Mouse (Mus musculus) embryonic fibroblast, embryonic 13.5 days (primary cell): ENCODE measurements around the gene March10. TPM values are rescaled to one million over a fixed set of nuclear protein-coding genes. Genes with fewer than 3 reads are reported as not detected.

Source experiments
- H3K27ac ChIP-seq: 2 replicates; pipeline ENCODE4 v1.5.1; 2012; ENCODE audit warnings: low read length, control low read depth, inconsistent platforms; ENCODE audit not compliant: insufficient read depth
- H3K4me1 ChIP-seq: 2 replicates; pipeline ENCODE4 v1.6.1; 2011; ENCODE audit warnings: low read length; ENCODE audit not compliant: control insufficient read depth, insufficient read depth
- H3K4me3 ChIP-seq: 2 replicates; pipeline ENCODE4 v1.5.1; 2011; ENCODE audit warnings: mild to moderate bottlenecking, control low read depth, low read length; ENCODE audit not compliant: insufficient read depth
- CTCF ChIP-seq: IDR thresholded peaks from 2 replicates; pipeline ENCODE4 v1.5.1; 2011; ENCODE audit warnings: mild to moderate bottlenecking, control low read depth, low read length, moderate library complexity, borderline replicate concordance; ENCODE audit not compliant: insufficient read depth
- POLR2A ChIP-seq: IDR thresholded peaks from 2 replicates; pipeline ENCODE4 v1.6.1; 2011; ENCODE audit warnings: low read depth, mild to moderate bottlenecking, control low read depth, low read length, moderate library complexity
- polyA plus RNA-seq: library from polyadenylated mRNA; stranded (reverse); fragments of >200 nt; gene quantifications from 2 replicates; pipeline ENCODE4 v1.2.4, GENCODE M21; 2011; ENCODE audit warnings: low read depth; ENCODE audit not compliant: missing spikeins, insufficient read length

Gene March10
- polyA plus RNA-seq, 1 experiment, result not detected

DNA sequence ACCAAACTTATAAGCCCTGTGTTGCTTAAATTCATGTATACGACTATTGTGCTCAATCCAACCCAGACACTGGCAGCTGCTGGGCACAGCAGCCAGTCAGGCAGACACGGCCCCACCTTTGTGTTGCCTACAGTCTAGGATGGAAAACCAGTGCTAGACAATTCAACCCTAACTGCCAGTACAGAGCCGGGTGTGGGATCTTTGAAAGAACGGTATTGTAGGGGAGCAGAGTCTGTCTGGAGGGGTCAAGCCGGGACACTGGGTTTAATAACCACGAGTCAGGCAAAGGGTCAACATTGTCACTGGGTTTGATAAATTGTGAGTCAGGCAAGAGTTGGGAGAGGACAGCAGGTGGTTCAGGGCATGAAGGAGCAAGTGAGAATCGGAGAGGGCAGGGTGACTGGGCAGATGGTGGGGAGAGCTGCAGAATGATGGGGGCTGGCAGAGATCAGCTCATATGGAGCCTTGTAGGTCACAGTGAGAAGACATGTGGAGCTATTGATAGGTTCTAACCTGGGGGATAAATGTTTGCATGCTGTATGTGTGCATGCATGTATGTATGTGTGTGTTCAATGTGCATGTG lies 4.9 kb downstream of the March10 start:
- Histone ChIP-seq H3K4me1 (no peaks in the 10 kb centered on the region), H3K27ac (no peak overlapping the region), H3K4me3 (no peak overlapping the region)
- TF ChIP-seq POLR2A (no peak), CTCF (no peak)

DNA sequence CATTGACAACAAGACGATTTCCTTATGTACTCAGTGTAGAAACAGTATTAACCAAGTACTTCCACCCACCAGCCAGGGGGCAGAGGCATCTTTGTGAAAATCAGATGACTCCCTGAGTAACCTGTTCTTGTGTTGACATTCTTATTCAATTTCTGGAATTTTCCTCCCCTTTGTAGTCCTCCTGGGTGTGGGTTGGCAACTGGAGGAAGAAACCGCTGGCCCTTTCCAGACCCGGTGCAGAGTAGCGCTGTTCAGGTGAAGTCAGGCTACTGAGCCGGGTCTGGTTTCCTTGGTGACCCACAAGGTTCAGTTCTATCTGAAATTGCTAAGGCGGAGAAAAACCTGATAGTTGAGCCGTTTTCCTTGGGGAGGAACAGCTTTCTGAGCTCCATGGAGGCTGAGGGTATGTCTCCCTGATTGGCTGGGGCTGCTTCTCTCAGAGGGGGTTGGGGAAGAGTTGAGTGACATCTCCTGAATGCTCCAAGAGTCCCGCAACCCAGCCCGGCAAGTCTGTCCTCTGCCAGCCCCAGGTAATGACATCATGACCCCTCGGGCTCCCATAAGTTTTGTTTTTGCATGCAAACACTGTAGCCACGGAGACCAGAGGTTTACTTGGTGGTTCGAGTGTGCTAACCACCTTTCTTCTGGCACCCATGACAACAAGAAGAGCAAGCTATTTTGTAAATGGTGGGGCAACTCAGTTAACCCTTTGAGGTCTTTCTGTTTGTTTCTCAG lies 6.8 kb downstream of the March10 start:
- H3K4me3 ChIP-seq, result no peak overlapping the region
- H3K4me1 ChIP-seq, result no peaks in the 10 kb centered on the region
- no peak for TF ChIP-seq POLR2A
- no peak overlapping the region for H3K27ac ChIP-seq

- no peak overlapping the region for H3K27ac ChIP-seq
- TF ChIP-seq POLR2A, result no peak
- no peak for TF ChIP-seq CTCF
Observed at GRCm38 (mm10) chr11:105447661-105448060, 8.9 kb downstream of the March10 start.

GRCm38 (mm10) chr11:105446221-105446620 lies 10.3 kb downstream of the March10 start:
- H3K4me1 ChIP-seq, result no peaks in the 10 kb centered on the region
- H3K27ac ChIP-seq, result no peak overlapping the region
- TF ChIP-seq POLR2A (no peak), CTCF (no peak)
- no peak overlapping the region for H3K4me3 ChIP-seq

More at GRCm38 (mm10) chr11:105447661-105448060, 8.9 kb downstream of the March10 start:
- Histone ChIP-seq H3K4me1 (no peaks in the 10 kb centered on the region), H3K4me3 (no peak overlapping the region)

- Histone ChIP-seq H3K4me1 (no peaks in the 10 kb centered on the region), H3K27ac (no peak overlapping the region), H3K4me3 (no peak overlapping the region)
- TF ChIP-seq POLR2A (no peak), CTCF (no peak)
Observed at GRCm38 (mm10) chr11:105445741-105446140, 10.8 kb downstream of the March10 start.

- Histone ChIP-seq H3K27ac (no peak overlapping the region), H3K4me1 (peaks cover 2% of the 10 kb centered on the region), H3K4me3 (no peak overlapping the region)
- no peak for TF ChIP-seq POLR2A
- no peak for TF ChIP-seq CTCF
Observed at GRCm38 (mm10) chr11:105444929-105445328, 11.6 kb downstream of the March10 start.

- Histone ChIP-seq H3K27ac (peak overlapping the region; percentile 11; the same call in 1 of the 2 replicates), H3K4me3 (no peak overlapping the region), H3K4me1 (peaks cover 10% of the 10 kb centered on the region)
- TF ChIP-seq CTCF, result no peak
- TF ChIP-seq POLR2A, result no peak; the same call in 1 of the 2 replicates
Observed at GRCm38 (mm10) chr11:105443505-105443904, 13.0 kb downstream of the March10 start.

DNA sequence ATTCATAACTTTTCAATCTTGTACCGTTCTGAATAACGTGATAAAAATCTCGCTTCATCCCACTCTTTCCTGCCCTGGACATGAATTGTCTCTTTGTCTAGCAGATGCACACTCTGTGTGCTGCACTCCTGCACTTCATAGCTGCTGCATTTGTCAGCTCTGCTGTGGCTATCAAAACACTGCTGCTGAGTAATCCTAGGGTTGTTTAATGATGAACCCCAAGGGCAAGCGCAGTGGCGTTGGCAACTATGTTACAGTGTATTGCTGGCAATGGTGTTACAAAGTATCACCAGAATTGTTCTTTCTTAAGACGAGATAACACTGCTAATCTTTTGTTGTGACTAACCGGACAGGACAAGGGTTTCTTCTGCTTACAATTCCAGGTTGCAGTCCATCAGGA lies 16.7 kb downstream of the March10 start:
- no peak overlapping the region for H3K4me3 ChIP-seq
- peak overlapping the region; percentile 93 for H3K27ac ChIP-seq
- no peak for TF ChIP-seq POLR2A
- TF ChIP-seq CTCF, result no peak
- peaks cover 10% of the 10 kb centered on the region for H3K4me1 ChIP-seq

- Histone ChIP-seq H3K4me1 (peaks cover 10% of the 10 kb centered on the region), H3K4me3 (no peak overlapping the region), H3K27ac (peak overlapping the region; percentile 93)
- TF ChIP-seq POLR2A (no peak), CTCF (no peak)
Observed at GRCm38 (mm10) chr11:105438907-105439306, 17.6 kb downstream of the March10 start.

- TF ChIP-seq CTCF (no peak), POLR2A (no peak)
- Histone ChIP-seq H3K4me1 (no peaks in the 10 kb centered on the region), H3K27ac (no peak overlapping the region), H3K4me3 (no peak overlapping the region)
Observed at GRCm38 (mm10) chr11:105426441-105426840, 30.1 kb downstream of the March10 start.
